Mouse (Mus musculus) left cerebral cortex, postnatal 10 days (tissue): ENCODE measurements around the gene Lrrc74b. TPM values are rescaled to one million over a fixed set of nuclear protein-coding genes. Genes with fewer than 3 reads are reported as not detected.
"Not testable (repeated sequence)": the region's sequence is repeated elsewhere in the genome, so short reads cannot be mapped to it uniquely, and the experiment has no call there.

Experiments
- DNase-seq, 2 experiments: peaks; one replicate each; pipeline ENCODE4 v3.0.0; 2021 to 2022; ENCODE audit warnings: low spot score in 2 of 2, mixed read lengths in 1 of 2; ENCODE audit errors: extremely low spot score in 1 of 2
- intact Hi-C: fragments of 180-260 bp; cut with DNase I; formaldehyde crosslinking; loops from one replicate; pipeline ENCODE4 v1.15.1; 2025
- total RNA-seq, 2 experiments: library from RNA; stranded (reverse); gene quantifications; 2 replicates each; pipeline ENCODE4 v1.2.3; 2021

Gene Lrrc74b
- total RNA-seq, 2 experiments from 2014 or later: 0.26 to 0.34 TPM

DNA sequence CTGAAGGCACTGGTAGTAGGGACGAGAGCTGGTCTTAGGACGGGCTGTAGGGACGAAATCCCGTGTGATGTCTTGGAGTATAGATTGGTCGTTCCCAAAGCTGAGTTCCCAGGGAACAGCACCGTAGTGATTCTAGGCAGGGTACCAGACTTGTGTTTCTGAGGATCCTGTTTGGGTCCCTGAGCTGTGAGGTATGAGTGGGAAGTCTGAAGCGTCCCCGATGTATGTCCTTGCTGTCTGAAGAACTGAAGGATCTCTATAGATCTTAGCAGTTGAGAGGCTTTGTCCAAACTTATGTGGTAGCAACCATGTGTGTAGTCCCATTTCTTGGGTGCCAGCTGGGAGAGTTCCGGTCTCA, 51.8 kb downstream of the Lrrc74b start:
- intact Hi-C loops: no loop called here
- DNase-seq: no peak

DNA sequence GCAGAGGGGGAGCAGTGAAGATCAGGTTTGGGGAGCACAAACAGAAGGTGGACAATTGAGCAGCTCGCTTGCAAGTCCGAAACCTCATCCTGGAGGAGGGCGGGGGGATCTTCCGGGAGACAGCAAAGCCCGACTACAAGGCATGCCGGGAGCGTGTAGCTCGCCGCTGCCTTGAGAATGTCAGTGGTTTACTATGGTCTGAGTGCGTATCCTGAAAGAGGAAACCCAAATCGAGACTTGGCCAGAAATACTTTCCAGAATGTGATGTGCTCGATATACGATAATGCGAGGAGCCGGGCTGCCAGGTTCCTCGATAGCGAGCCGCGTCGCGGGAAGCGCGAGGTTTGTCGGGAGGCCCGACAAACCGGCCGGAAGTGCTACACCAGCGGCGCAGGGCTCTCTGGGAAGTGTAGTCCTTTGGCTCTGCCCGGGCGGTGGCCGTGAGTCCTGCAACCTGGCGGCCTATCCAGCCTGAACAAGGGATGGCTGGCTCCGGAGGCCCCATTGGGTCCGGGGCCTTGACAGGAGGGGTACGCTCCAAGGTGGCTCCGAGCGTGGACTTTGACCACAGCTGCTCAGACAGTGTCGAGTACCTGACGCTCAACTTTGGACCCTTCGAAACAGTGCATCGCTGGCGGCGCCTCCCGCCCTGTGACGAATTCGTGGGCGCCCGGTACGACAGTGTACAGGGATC, 52.4 kb downstream of the Lrrc74b start, which contains the start of gene Lztr1:
Lztr1 (plus strand) TSS at position 143 of the 694 bp plus-strand sequence.
- intact Hi-C loops: no loop called here
- peak; percentile 85 to 92 for DNase-seq

GRCm38 (mm10) chr16:17508031-17508430, 53.0 kb downstream of the Lrrc74b start:
- intact Hi-C loops, DNase-seq: not testable (repeated sequence)

DNA sequence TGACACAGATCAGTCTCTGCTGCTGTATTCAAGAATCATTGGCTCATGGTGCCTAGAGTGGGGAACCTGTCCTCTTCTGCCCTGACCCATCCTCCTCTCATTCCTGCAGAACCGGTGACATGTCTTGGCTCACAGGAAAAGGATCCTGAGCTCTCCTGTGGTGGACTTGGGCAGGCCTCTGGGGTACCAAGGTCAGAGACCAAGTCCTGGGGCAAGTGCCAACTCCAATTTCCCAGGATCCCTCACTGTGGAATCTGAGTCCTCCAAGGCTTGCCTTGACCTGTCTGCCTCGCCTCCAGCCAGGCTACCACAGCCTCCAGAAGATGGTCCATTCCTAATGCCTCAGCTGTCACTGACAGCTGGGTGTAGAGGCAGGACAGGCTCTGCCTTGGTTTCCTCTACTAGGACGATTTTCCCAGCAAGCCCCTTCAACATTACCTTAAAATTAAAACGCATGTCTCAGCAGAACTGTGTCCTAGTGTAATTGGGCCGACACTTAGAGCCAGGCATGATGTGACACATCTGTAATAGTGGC, 54.0 kb downstream of the Lrrc74b start:
- intact Hi-C loops: no loop called here
- DNase-seq: no peak

DNA sequence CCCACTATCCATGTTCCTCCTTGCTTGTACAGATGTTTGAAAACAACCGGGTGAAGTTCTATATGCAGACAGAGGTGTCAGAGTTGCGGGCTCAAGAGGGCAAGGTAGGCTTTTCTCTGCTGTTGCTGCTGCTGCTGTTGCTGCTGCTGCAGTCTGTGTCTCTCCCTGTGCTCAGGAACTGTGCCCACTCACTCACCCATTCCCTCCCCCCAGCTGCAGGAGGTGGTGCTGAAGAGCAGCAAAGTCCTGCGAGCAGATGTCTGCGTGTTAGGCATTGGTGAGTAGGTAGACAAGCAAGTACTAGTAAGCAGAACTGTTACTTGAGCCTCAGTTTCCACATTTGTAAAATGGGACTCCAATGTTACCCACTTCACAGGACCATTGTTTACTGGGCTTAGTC, 58.4 kb downstream of the Lrrc74b start:
- DNase-seq: no peak
- intact Hi-C loops: no loop called here

GRCm38 (mm10) chr16:17499249-17499883, 61.7 kb downstream of the Lrrc74b start:
- intact Hi-C loops: no loop called here
- peak in 1 of 2 experiments; percentile 81 for DNase-seq

DNA sequence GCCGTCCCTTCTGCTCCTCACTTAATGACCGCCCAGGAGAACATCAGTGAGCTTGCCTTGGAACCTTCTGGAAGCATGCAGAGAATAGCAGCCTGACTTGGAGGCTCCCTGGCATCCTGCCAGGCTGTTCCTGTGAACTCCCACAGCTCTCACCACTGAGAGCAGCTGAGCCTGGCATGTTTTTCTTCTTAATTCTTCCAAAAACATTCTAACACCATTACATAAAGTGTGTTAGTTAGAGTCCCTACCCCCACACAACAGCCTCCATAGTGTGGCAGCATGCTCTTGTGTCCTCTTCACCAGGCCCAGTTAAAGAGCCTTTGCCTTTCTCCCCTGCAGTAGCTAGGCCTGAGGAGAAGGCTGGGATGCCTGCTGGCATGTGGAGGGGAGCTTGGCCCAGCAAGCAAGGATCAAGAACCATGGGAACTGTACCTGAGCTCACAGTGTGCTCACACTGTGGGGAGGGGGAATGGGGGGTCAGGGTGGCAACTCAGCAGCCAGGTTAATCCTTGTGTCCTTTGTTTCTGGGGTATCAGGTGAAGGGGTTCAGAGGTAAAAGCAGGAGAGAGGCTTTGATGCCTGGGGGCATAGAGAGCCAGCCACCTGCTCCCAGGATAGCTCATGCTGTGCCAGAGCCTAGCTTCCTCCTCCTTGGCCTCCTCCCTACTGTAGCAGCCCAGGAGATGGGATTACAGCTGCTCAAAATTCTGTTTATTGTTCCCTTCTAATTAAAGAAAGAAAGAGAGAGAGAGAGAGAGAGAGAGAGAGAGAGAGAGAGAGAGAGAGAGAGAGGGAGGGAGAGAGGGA, 64.3 kb downstream of the Lrrc74b start:
- intact Hi-C loops: no loop called here
- DNase-seq: peak; percentile 86 to 91

Other genes with a start within 250 kb of the Lrrc74b start
- 1 to 10 TPM; 1.9 to 2.0 TPM for gene Serpind1, start 229.9 kb downstream of the Lrrc74b start, total RNA-seq
- gene Snap29, start 155.3 kb downstream of the Lrrc74b start, total RNA-seq: 10 to 100 TPM; 28.5 to 30.9 TPM
- 100 to 1,000 TPM; 198 to 199 TPM for gene Pi4ka, start 154.9 kb downstream of the Lrrc74b start, total RNA-seq
- gene Crkl, start 109.3 kb downstream of the Lrrc74b start, total RNA-seq: 10 to 100 TPM; 28.0 to 28.3 TPM
- gene Aifm3, start 71.6 kb downstream of the Lrrc74b start, total RNA-seq: 10 to 100 TPM; 24.4 to 27.2 TPM
- 100 to 1,000 TPM; 162 to 169 TPM for gene Lztr1, start 52.6 kb downstream of the Lrrc74b start, total RNA-seq
- 10 to 100 TPM; 33.2 to 34.8 TPM for gene Thap7, start 30.1 kb downstream of the Lrrc74b start, total RNA-seq
- under 1 TPM; 0.16 to 0.24 TPM for gene P2rx6, start 638 bp upstream of the Lrrc74b start, total RNA-seq
- 10 to 100 TPM; 68.2 to 71.1 TPM for gene Slc7a4, start 22.0 kb upstream of the Lrrc74b start, total RNA-seq
- gene Smpd4, start 58.1 kb upstream of the Lrrc74b start, total RNA-seq: 10 to 100 TPM; 47.7 to 50.1 TPM
- 10 to 100 TPM; 30.3 to 32.3 TPM for gene Ccdc74a, start 85.2 kb upstream of the Lrrc74b start, total RNA-seq
- gene Med15, start 171.6 kb upstream of the Lrrc74b start, total RNA-seq: 10 to 100 TPM; 65.0 to 70.2 TPM
- 100 to 1,000 TPM in 1 of 2 experiments, 10 to 100 TPM in 1; 96.5 to 101 TPM for gene Klhl22, start 198.4 kb upstream of the Lrrc74b start, total RNA-seq
- gene Scarf2, start 236.0 kb upstream of the Lrrc74b start, total RNA-seq: 1 to 10 TPM; 3.7 to 4.3 TPM